Mouse (Mus musculus) embryonic fibroblast, embryonic 13.5 days (primary cell): ENCODE data around the gene Pex1.

ENCODE experiments used
- CTCF ChIP-seq: IDR thresholded peaks from 2 replicates; pipeline ENCODE4 v1.5.1; 2011; ENCODE audit warnings: mild to moderate bottlenecking, control low read depth, low read length, moderate library complexity, borderline replicate concordance; ENCODE audit not compliant: insufficient read depth
- POLR2A ChIP-seq: IDR thresholded peaks from 2 replicates; pipeline ENCODE4 v1.6.1; 2011; ENCODE audit warnings: low read depth, mild to moderate bottlenecking, control low read depth, low read length, moderate library complexity

DNA sequence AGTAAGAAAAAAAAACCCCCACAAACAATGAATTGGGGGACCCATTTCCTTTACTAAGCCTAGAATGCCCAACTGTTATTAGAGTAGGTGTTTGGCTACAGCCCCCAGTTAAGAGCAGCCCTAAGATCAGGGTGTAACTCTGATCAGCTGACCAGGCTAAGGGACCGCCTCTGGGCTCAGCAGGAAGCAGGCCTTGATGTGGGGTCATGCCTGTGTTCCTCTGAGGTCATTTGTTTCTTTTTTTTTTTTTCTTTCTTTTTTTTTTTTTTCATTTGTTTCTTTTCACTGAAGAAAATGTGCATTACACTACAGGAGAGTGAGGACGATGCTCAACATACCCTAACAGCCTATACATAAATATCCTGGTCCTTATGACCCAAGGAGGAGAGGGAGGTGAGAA lies 17.9 kb upstream of the Pex1 start:
- TF ChIP-seq CTCF (no peak), POLR2A (no peak)
